Mouse (Mus musculus) midbrain, embryonic 11.5 days (tissue): Measurements from ENCODE around the gene Mettl9. TPM values are rescaled to one million over a fixed set of nuclear protein-coding genes. Genes with fewer than 3 reads are reported as not detected.

Source experiments
- ATAC-seq: fragments of 200-750 bp; cut with Nextera tagmentation; 2 replicates; pipeline ENCODE4 v1.8.0; 2017; ENCODE audit warnings: moderate TSS enrichment, moderate library complexity; ENCODE audit not compliant: low FRiP score
- DNase-seq: peaks from one replicate; pipeline ENCODE4 v3.0.0; 2015; ENCODE audit warnings: low spot score; ENCODE audit errors: missing footprints
- H3K27ac ChIP-seq: fragments of 300-500 bp; sonication (generic); 2 replicates; pipeline ENCODE4 v1.5.1; 2014; ENCODE audit warnings: low read depth, low read length
- H3K27me3 ChIP-seq: fragments of 300-500 bp; sonication (generic); 2 replicates; pipeline ENCODE4 v1.6.1; 2014; ENCODE audit warnings: mild to moderate bottlenecking, low read length, moderate library complexity, mixed read lengths; ENCODE audit not compliant: control insufficient read depth, insufficient read depth
- H3K36me3 ChIP-seq: fragments of 300-500 bp; sonication (generic); 2 replicates; pipeline ENCODE4 v1.6.1; 2014; ENCODE audit warnings: mild to moderate bottlenecking, low read length, moderate library complexity, mixed read lengths; ENCODE audit not compliant: control insufficient read depth, insufficient read depth
- H3K4me1 ChIP-seq: fragments of 300-500 bp; sonication (generic); 2 replicates; pipeline ENCODE4 v1.6.1; 2014; ENCODE audit warnings: low read length; ENCODE audit not compliant: control insufficient read depth, insufficient read depth
- H3K4me2 ChIP-seq: fragments of 300-500 bp; sonication (generic); 2 replicates; pipeline ENCODE4 v1.6.1; 2014; ENCODE audit warnings: mild to moderate bottlenecking, moderate library complexity
- H3K4me3 ChIP-seq: fragments of 300-500 bp; sonication (generic); 2 replicates; pipeline ENCODE4 v1.5.1; 2014; ENCODE audit warnings: low read depth, low read length
- H3K9ac ChIP-seq: fragments of 300-500 bp; sonication (generic); 2 replicates; pipeline ENCODE4 v1.6.1; 2014; ENCODE audit warnings: low read length
- H3K9me3 ChIP-seq: fragments of 300-500 bp; sonication (generic); 2 replicates; pipeline ENCODE4 v1.6.1; 2016; ENCODE audit warnings: low read length; ENCODE audit not compliant: control insufficient read depth
- whole genome bisulfite sequencing: fragments of 180-500 bp; shearing (Covaris S2); extraction: QIAGEN DNeasy Blood & Tissue Kit; methylation state at CpG from one replicate; pipeline ENCODE4 v1.1.7; 2014; 5-methylcytosine and 5-hydroxymethylcytosine counted together
- polyA plus RNA-seq: library from polyadenylated mRNA; unstranded; fragments of >200 nt; fragmentation: Nextera tagmentation; extraction: Ambion mirVana; gene quantifications from 2 replicates; pipeline ENCODE4 v1.2.1, GENCODE M21; 2014

The Mettl9 gene
- polyA plus RNA-seq, 1 experiment from 2014 or later = 284 TPM

DNA sequence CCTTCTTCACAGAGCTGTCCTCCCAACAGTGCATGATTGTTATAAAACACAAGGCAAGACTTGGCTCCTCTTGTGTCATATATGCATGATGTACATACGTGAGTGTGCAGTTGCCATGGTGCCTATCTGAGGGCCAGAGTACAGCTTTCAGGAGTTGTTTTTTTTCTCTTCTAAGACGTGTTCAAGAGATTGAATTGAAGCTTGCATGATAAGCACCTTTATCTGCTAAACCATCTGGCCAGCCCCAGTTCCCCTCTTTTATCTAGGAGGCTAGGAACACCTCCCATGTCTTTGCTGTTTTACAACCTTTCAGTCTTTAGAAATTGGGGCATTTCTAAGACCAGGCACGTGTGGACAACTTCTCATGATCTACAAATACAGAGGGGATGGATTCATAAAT lies 77.5 kb downstream of the Mettl9 start:
- H3K9me3 ChIP-seq = no peaks in the 10 kb centered on the region
- no peaks in the 10 kb centered on the region for H3K4me1 ChIP-seq
- no peaks in the 10 kb centered on the region for H3K36me3 ChIP-seq
- DNase-seq (no peak), ATAC-seq (no peak)
- WGBS = 72% methylated on average over 3 of the region's 3 CpGs
- H3K4me2 ChIP-seq = no peak overlapping the region
- no peaks in the 10 kb centered on the region for H3K27me3 ChIP-seq
- H3K4me3 ChIP-seq = no peak overlapping the region
- no peak overlapping the region for H3K27ac ChIP-seq
- H3K9ac ChIP-seq = no peak overlapping the region

DNA sequence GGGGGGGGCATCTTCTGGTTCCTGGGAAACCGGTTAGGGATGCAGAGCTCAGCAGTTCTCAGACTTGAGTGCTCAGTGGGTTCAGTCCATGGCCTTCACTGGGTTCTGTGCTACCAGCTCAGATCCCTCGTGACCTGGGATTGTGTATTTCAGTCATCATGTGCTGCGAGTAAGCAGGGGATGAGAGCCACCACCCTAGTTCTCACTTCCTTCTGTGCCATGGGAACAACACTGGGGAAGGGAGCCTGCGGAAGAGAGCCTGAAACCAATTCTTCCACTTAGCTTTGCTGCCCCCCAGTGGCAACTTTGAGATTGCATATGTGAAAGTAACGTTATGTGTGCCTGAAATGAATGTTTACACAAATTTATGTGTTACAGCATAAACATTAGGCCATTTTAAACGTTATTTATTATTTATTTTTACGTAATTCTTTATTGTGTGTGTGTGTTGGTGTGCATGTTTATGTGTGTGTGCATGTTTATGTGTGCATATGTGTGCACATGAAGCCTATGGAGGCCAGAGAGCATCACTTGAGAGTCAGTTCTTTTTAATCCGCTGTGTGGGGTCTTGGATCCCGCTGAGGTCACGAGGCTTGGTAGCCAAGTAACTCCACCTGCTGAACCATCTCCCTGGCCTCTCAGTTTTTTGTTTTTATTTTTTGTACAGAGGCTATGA lies 86.0 kb downstream of the Mettl9 start:
- H3K9me3 ChIP-seq = no peaks in the 10 kb centered on the region
- H3K9ac ChIP-seq = 0 out of 2 replicates have a peak overlapping the region, but pooled peaks have one; percentile 18
- no peak overlapping the region for H3K4me2 ChIP-seq
- WGBS = 12% methylated on average over 10 of the region's 10 CpGs
- ATAC-seq (peak; percentile 75), DNase-seq (peak; percentile 99)
- H3K27ac ChIP-seq = no peak overlapping the region
- no peaks in the 10 kb centered on the region for H3K27me3 ChIP-seq
- H3K4me1 ChIP-seq = no peaks in the 10 kb centered on the region
- H3K4me3 ChIP-seq = no peak overlapping the region
- no peaks in the 10 kb centered on the region for H3K36me3 ChIP-seq

Other genes starting within 250 kb of the Mettl9 start
- gene Gm5737, start 222.1 kb upstream of the Mettl9 start, polyA plus RNA-seq = not detected in 2 replicates
- 9.9 and 10.5 TPM in 2 replicates for gene Eef2k, start 191.6 kb upstream of the Mettl9 start, polyA plus RNA-seq
- 19.0 and 19.9 TPM in 2 replicates for gene Polr3e, start 116.7 kb upstream of the Mettl9 start, polyA plus RNA-seq
- gene Cdr2, start 52.1 kb upstream of the Mettl9 start, polyA plus RNA-seq = 17.6 and 18.0 TPM in 2 replicates
- 0.19 and 0.29 TPM in 2 replicates for gene Mfsd13b, start 51.9 kb upstream of the Mettl9 start, polyA plus RNA-seq
- gene Igsf6, start 40.1 kb downstream of the Mettl9 start, polyA plus RNA-seq = 0.94 and 0.96 TPM in 2 replicates
- gene Otoa, start 47.2 kb downstream of the Mettl9 start, polyA plus RNA-seq = 0.06 and 0.14 TPM in 2 replicates